9 mouse cellular contexts compared by ENCODE assay signal in genomic region chr13:36696351-36696771, GRCm38 (mm10). TPM values are rescaled to one million over a fixed set of nuclear protein-coding genes. Genes with fewer than 3 reads are reported as not detected.
DNase-seq lines count a peak whose midpoint lies in the region; ATAC-seq and TF ChIP-seq lines count a peak whose summit lies in the region.
"Had no signal": no experiment of that assay in that cellular context is flagged by ENCODE, and none has a peak within 500 bp of the region (broad histone marks: within the 10 kb centered on the region; RNA-seq: fewer than 3 reads in every experiment).

No protein-coding gene starts in this region.

- 49% methylated on average over 8 of the region's 8 CpGs for WGBS in lung, adult 2 months
- 8% methylated on average over 8 of the region's 8 CpGs for WGBS in cerebellum, adult 2 months

- no peak for TF ChIP-seq CTCF in lung, adult 2 months (IDR thresholded peaks at IDR 0.05; ENCODE audit: insufficient read depth, low read length)
- no peak for TF ChIP-seq CTCF in cerebellum, adult 2 months (IDR thresholded peaks at IDR 0.05; ENCODE audit: borderline replicate concordance, insufficient read depth, low read depth, low read length)

- intact Hi-C loops in heart, postnatal 36 days (cut with DNase I) = loop anchor here (5.0 kb wide), 1 partner anchor 414 kb away; no protein-coding TSS in a partner anchor

- TF ChIP-seq POLR2A in lung, adult 2 months (IDR thresholded peaks at IDR 0.05; ENCODE audit: borderline replicate concordance, extremely low read depth, low read depth, low read length) = no peak
- TF ChIP-seq POLR2A in cerebellum, adult 2 months (IDR thresholded peaks at IDR 0.05; ENCODE audit: borderline replicate concordance, insufficient read depth, low read length) = no peak

- H3K27ac ChIP-seq in cerebellum, adult 2 months (ENCODE audit: insufficient read depth, low read length) = peak overlapping the region; percentile 91
- H3K27ac ChIP-seq: liver, embryonic 14.5 days had no signal

- no peak for ATAC-seq in CD4-positive, CD25-positive, alpha-beta regulatory T cell, adult 4 months

- peak; percentile 31 to 38 for DNase-seq in lung, adult 18-20 months
- DNase-seq in lung, adult 2 months = no peak
- DNase-seq in cerebellum, adult 2 months = peak; percentile 76 to 92
- DNase-seq in heart, postnatal 36 days = peak; percentile 47 to 60
- peak; percentile 31 to 34 for DNase-seq in right cerebral cortex, postnatal 10 days (ENCODE audit: low spot score in 2 of 2)
- DNase-seq in yolk sac, embryonic 10.5 days (ENCODE audit: low spot score) = no peak
- no peak for DNase-seq in spleen, adult 18-20 months

- no peaks in the 10 kb centered on the region for H3K27me3 ChIP-seq in cerebellum, adult 2 months (ENCODE audit: control insufficient read depth, insufficient read depth, low read length)

- H3K4me1 ChIP-seq in lung, adult 2 months (ENCODE audit: control insufficient read depth, insufficient read depth, low read length) = peaks cover 4% of the 10 kb centered on the region; the same call in 1 of the 2 replicates
- H3K4me1 ChIP-seq in cerebellum, adult 2 months (ENCODE audit: control insufficient read depth, insufficient read depth, low read length) = peaks cover 8% of the 10 kb centered on the region; the same call in 1 of the 2 replicates

- H3K4me3 ChIP-seq in lung, adult 2 months (replicated peaks; ENCODE audit: extremely low read depth, low read depth, low read length) = no peak overlapping the region
- H3K4me3 ChIP-seq in cerebellum, adult 2 months (replicated peaks; ENCODE audit: insufficient read depth, low read depth, low read length) = peak overlapping the region; percentile 30

RNA-seq across cellular contexts. Expression of gene Nrn1, which starts 38.6 kb away (rescaled TPM):
- 9.2 and 12.9 TPM in 2 replicates for polyA plus RNA-seq in lung, adult 2 months (2012; rRNA removed)
- 144 and 151 TPM in 2 replicates for polyA plus RNA-seq in cerebellum, adult 2 months (2012; rRNA removed)
- 1 to 10 TPM; 2.2 to 3.3 TPM for total RNA-seq in heart, postnatal 36 days (2021)
- 10 to 100 TPM; 56.1 to 63.6 TPM for polyA plus RNA-seq in CD4-positive, CD25-positive, alpha-beta regulatory T cell, adult 4 months (2017; shearing (Covaris generic))

Comparison
In these comparisons a context has a peak if more than half of its experiments do, and no peak if none do; other contexts are left out.
1. DNase-seq: peak in lung, adult 18-20 months (2 of 2), cerebellum, adult 2 months (2 of 2), heart, postnatal 36 days (2 of 2) and right cerebral cortex, postnatal 10 days (2 of 2); none in lung, adult 2 months (single experiment), yolk sac, embryonic 10.5 days (single experiment) and spleen, adult 18-20 months (0 of 2).